Mouse (Mus musculus) cerebellum, postnatal 4 days (tissue): ENCODE measurements around the gene Itga8.

Experiments used
- DNase-seq, 2 experiments: peaks; one replicate each; pipeline ENCODE4 v3.0.0; 2022; ENCODE audit warnings: low spot score in 2 of 2, mixed read lengths in 1 of 2

Itga8 gene

GRCm38 (mm10) chr2:12085492-12085891 is 216.2 kb downstream of the Itga8 start:
- no peak for DNase-seq

GRCm38 (mm10) chr2:12084341-12084740 is 217.4 kb downstream of the Itga8 start:
- DNase-seq = no peak

- no peak for DNase-seq
Observed at GRCm38 (mm10) chr2:12077266-12077891, 224.3 kb downstream of the Itga8 start.

DNA sequence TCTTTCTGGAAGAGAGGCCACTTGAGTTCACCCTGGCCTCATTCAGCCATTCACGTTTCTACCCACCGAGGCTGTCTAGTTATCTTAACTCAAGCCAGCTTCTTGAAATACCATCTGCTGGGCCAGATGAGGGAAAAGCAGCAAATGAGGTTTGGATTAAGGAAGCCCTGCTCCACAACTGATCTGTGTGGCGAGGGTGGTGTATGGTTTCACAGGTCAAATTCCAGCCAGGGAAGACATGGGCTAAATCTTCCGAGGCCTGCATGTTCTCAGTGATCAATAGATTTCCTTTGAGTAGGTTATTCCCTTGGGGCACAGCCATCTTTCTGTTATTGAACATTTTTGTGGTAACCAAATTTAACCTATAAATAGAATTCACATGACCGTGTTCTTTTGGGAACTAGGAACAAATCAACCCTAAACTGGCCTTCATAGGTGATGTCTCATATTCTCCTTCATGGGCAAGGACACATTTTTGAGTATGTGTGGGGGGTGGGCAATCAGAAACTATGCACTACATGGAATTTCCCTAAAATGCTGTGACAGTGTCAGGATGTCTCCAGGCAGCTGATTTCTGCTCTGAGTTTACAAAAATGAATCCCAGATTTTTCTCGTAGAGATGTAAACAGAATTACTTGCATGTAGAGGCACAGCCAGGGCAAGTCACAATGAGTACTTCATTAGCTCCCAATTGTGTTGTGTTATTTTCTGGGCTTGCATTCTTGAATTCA is 235.9 kb downstream of the Itga8 start:
- no peak for DNase-seq

- no peak for DNase-seq
Observed at GRCm38 (mm10) chr2:12060034-12060723, 241.5 kb downstream of the Itga8 start.
